Mouse (Mus musculus) MEL (cell line): ENCODE measurements around the gene Gm28374. TPM values are rescaled to one million over a fixed set of nuclear protein-coding genes. Genes with fewer than 3 reads are reported as not detected.
A peak's percentile ranks its signal among the peaks of the same experiment; 100 is the strongest.

ENCODE experiments used
- DNase-seq: peaks from one replicate; pipeline ENCODE4 v3.0.0; 2011; ENCODE audit warnings: low read depth, low spot score
- H3K27ac ChIP-seq: 2 replicates; pipeline ENCODE4 v1.5.1; 2012; ENCODE audit warnings: low read depth, mild to moderate bottlenecking, control low read depth, low read length, moderate library complexity; ENCODE audit not compliant: control insufficient read depth
- H3K27me3 ChIP-seq, 2 experiments: fragments of 150-350 bp in 1 of 2; sonication (generic) in 1 of 2; 2 replicates each; pipeline ENCODE4 v1.6.1; 2012; ENCODE audit warnings: low read length in 2 of 2, mild to moderate bottlenecking in 2 of 2, improper control_type of control experiment in 1 of 2, moderate library complexity in 1 of 2; ENCODE audit not compliant: insufficient read depth in 2 of 2, control insufficient read depth in 1 of 2
- H3K36me3 ChIP-seq, 2 experiments: 2 replicates each; pipeline ENCODE4 v1.6.1; 2012 to 2014; ENCODE audit warnings: low read length in 2 of 2, improper control_type of control experiment in 1 of 2, inconsistent platforms in 1 of 2, mild to moderate bottlenecking in 1 of 2; ENCODE audit not compliant: insufficient read depth in 2 of 2, control insufficient read depth in 1 of 2
- H3K4me1 ChIP-seq, 2 experiments: fragments of 150-350 bp in 1 of 2; sonication (generic) in 1 of 2; 2 replicates each; pipeline ENCODE4 v1.6.1; 2012; ENCODE audit warnings: low read length in 2 of 2, improper control_type of control experiment in 1 of 2, mild to moderate bottlenecking in 1 of 2; ENCODE audit not compliant: insufficient read depth in 2 of 2, control insufficient read depth in 1 of 2
- H3K4me3 ChIP-seq, 2 experiments: fragments of 150-350 bp in 1 of 2; sonication (generic) in 1 of 2; 2 replicates each; pipeline ENCODE4 v1.5.1; 2012; ENCODE audit warnings: low read depth in 2 of 2, low read length in 2 of 2, mild to moderate bottlenecking in 2 of 2, moderate library complexity in 2 of 2, control low read depth in 1 of 2, improper control_type of control experiment in 1 of 2; ENCODE audit not compliant: control insufficient read depth in 1 of 2, insufficient read depth in 1 of 2
- H3K79me2 ChIP-seq: 2 replicates; pipeline ENCODE4 v1.6.1; 2012; ENCODE audit warnings: mild to moderate bottlenecking, low read length, moderate library complexity; ENCODE audit not compliant: control insufficient read depth, poor library complexity, insufficient read depth
- H3K9ac ChIP-seq: 2 replicates; pipeline ENCODE4 v1.6.1; 2012; ENCODE audit warnings: low read depth, mild to moderate bottlenecking, control low read depth, low read length, moderate library complexity; ENCODE audit not compliant: control insufficient read depth, poor library complexity, severe bottlenecking
- H3K9me3 ChIP-seq: fragments of 150-350 bp; sonication (generic); replicated peaks from 2 replicates; pipeline ENCODE4 v1.6.1; 2012; ENCODE audit warnings: mild to moderate bottlenecking, low read length, improper control_type of control experiment, moderate library complexity; ENCODE audit not compliant: insufficient read depth
- HCFC1 ChIP-seq: IDR thresholded peaks from 2 replicates; pipeline ENCODE4 v1.6.1; 2012; ENCODE audit warnings: low read depth, mild to moderate bottlenecking, inconsistent platforms, low read length, improper control_type of control experiment, moderate library complexity
- KAT2A ChIP-seq: conservative IDR thresholded peaks from 2 replicates; pipeline ENCODE4 v1.6.1; 2012; ENCODE audit warnings: low read depth, low read length, improper control_type of control experiment, inconsistent platforms
- MAX ChIP-seq: IDR thresholded peaks from 2 replicates; pipeline ENCODE4 v1.6.1; 2011; ENCODE audit warnings: low read length, improper control_type of control experiment
- MEF2A ChIP-seq: IDR thresholded peaks from 2 replicates; pipeline ENCODE4 v1.6.1; 2014; ENCODE audit warnings: low read depth, mild to moderate bottlenecking, inconsistent platforms, low read length, improper control_type of control experiment; ENCODE audit not compliant: poor library complexity, insufficient replicate concordance, severe bottlenecking; ENCODE audit errors: extremely low read depth
- MYB ChIP-seq: IDR thresholded peaks from 2 replicates; pipeline ENCODE4 v1.6.1; 2011; ENCODE audit warnings: mild to moderate bottlenecking, low read depth, low read length, improper control_type of control experiment
- POLR2AphosphoS2 ChIP-seq: IDR thresholded peaks from 2 replicates; pipeline ENCODE4 v1.6.1; 2011; ENCODE audit warnings: low read length, improper control_type of control experiment
- SIN3A ChIP-seq: IDR thresholded peaks from 2 replicates; pipeline ENCODE4 v1.6.1; 2012; ENCODE audit warnings: low read length, improper control_type of control experiment, inconsistent platforms
- TCF12 ChIP-seq: IDR thresholded peaks from 2 replicates; pipeline ENCODE4 v1.6.1; 2014; ENCODE audit warnings: low read depth, mild to moderate bottlenecking, inconsistent platforms, low read length, improper control_type of control experiment, moderate library complexity
- UBTF ChIP-seq: IDR thresholded peaks from 2 replicates; pipeline ENCODE4 v1.6.1; 2012; ENCODE audit warnings: low read depth, mild to moderate bottlenecking, inconsistent platforms, low read length, improper control_type of control experiment, moderate library complexity, borderline replicate concordance; ENCODE audit not compliant: insufficient read depth
- USF1 ChIP-seq: IDR thresholded peaks from 2 replicates; pipeline ENCODE4 v1.6.1; 2014; ENCODE audit warnings: low read depth, mild to moderate bottlenecking, inconsistent platforms, low read length, improper control_type of control experiment, moderate library complexity
- USF2 ChIP-seq, 2 experiments: IDR thresholded peaks; 2 replicates each; pipeline ENCODE4 v1.6.1; 2011 to 2012; ENCODE audit warnings: improper control_type of control experiment in 2 of 2, low read length in 2 of 2, borderline replicate concordance in 1 of 2, inconsistent platforms in 1 of 2, low read depth in 1 of 2, mild to moderate bottlenecking in 1 of 2; ENCODE audit not compliant: insufficient read depth in 1 of 2
- ZMIZ1 ChIP-seq: IDR thresholded peaks from 2 replicates; pipeline ENCODE4 v1.6.1; 2012; ENCODE audit warnings: low read depth, mild to moderate bottlenecking, inconsistent platforms, low read length, improper control_type of control experiment, moderate library complexity
- ZNF384 ChIP-seq: IDR thresholded peaks from 2 replicates; pipeline ENCODE4 v1.6.1; 2012; ENCODE audit warnings: low read depth, mild to moderate bottlenecking, inconsistent platforms, low read length, improper control_type of control experiment
- polyA plus RNA-seq, 2 experiments: library from polyadenylated mRNA; stranded (reverse) in 1 of 2; unstranded in 1 of 2; fragments of >175 nt in 1 of 2; fragments of >200 nt in 1 of 2; gene quantifications; 2 replicates each; pipeline versions ENCODE4 v1.2.1 to v1.2.4; 2012; ENCODE audit warnings: low replicate concordance in 2 of 2, low read depth in 1 of 2; ENCODE audit not compliant: insufficient read length in 2 of 2, insufficient read depth in 1 of 2, missing spikeins in 1 of 2
- total RNA-seq: library from RNA; depleted of rRNA; stranded (reverse); fragments of 300-350 nt; gene quantifications from 2 replicates; pipeline ENCODE4 v1.2.3, GENCODE M21; 2012

The Gm28374 gene
- total and polyA plus RNA-seq, 3 experiments, result 0.42 to 0.46 TPM; not detected in 1

DNA sequence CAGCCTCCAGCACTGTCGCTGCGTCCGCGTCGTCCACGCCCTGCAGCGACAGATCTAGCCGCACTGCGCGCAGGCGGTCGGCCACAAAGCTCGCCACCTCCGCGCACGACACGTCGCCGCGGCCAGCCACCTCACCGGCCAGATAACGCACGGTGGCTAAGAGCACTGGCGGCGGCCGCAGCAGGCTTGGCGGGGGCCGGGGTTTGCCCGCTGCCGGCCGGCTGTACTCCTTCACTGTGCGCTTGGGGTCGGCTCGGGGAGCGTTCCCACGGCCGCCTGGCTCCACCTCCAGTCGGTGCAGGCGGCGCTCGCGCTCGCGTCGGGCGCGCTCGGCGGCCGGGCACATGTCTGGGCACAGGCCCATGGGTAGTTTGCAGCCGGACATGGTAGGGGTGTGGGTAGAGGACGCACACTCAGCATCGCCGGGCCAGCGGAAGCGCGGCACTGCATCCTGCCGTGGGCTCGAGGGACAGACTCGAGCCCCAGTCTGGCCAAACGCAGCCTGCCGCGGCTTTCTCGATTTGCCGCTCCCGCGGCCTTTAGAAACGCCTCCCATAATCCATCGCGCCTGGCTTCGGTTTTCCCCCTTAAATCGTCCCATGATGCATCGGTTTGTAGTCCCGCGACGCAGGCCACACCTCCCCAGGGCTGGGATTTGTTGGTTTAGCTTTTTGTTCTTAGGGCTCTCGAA is 36.1 kb upstream of the Gm28374 start, which contains the start of gene Sac3d1 (continued):
- TF ChIP-seq KAT2A (peak; percentile 73; the same call in 1 of the 2 replicates), USF1 (peak; percentile 36), ZNF384 (no peak)

- peak overlapping the region; percentile 74 to 91 for H3K4me3 ChIP-seq
- H3K9ac ChIP-seq, result peak overlapping the region; percentile 88
- TF ChIP-seq MEF2A (no peak), MAX (0 out of 2 replicates have a peak, but pooled peaks have one; percentile 16), USF2 (IDR thresholded peaks at IDR 0.05; ENCODE audit: borderline replicate concordance in 1 of 2, insufficient read depth in 1 of 2, low read depth in 1 of 2, low read length in 2 of 2) (no peak), MYB (no peak), TCF12 (0 out of 2 replicates have a peak, but pooled peaks have one; percentile 10), HCFC1 (no peak), POLR2AphosphoS2 (no peak), ZMIZ1 (no peak; the same call in 1 of the 2 replicates), SIN3A (0 out of 2 replicates have a peak, but pooled peaks have one; percentile 36)
- H3K9me3 ChIP-seq, result no peaks in the 10 kb centered on the region
- peak overlapping the region; percentile 88 for H3K27ac ChIP-seq
- peaks cover 2 to 10% of the 10 kb centered on the region in 2 experiments; a peak in 2 of 4 replicates for H3K4me1 ChIP-seq
- H3K79me2 ChIP-seq, result peaks cover 22% of the 10 kb centered on the region
- DNase-seq, result peak; percentile 53
- H3K27me3 ChIP-seq, result no peaks in the 10 kb centered on the region
- peaks cover 0 to 10% of the 10 kb centered on the region in 2 experiments; a peak in 2 of 4 replicates for H3K36me3 ChIP-seq
These were observed 35.4 kb upstream of the Gm28374 start for GRCm38 (mm10) chr19:6117346-6117985.

- TF ChIP-seq UBTF, result no peak
- TF ChIP-seq MEF2A, result no peak
- no peaks in the 10 kb centered on the region for H3K9me3 ChIP-seq
- peak overlapping the region; percentile 88 for H3K9ac ChIP-seq
- H3K4me1 ChIP-seq, result peaks cover 2 to 10% of the 10 kb centered on the region in 2 experiments; a peak in 2 of 4 replicates
- H3K27me3 ChIP-seq, result no peaks in the 10 kb centered on the region
- peak overlapping the region; percentile 74 to 91; a peak in 1 of 4 replicates for H3K4me3 ChIP-seq
- no peak overlapping the region for H3K27ac ChIP-seq
- H3K36me3 ChIP-seq, result peaks cover 0 to 10% of the 10 kb centered on the region in 2 experiments; a peak in 2 of 4 replicates
- no peak for DNase-seq
- peaks cover 22% of the 10 kb centered on the region for H3K79me2 ChIP-seq
These were observed 34.2 kb upstream of the Gm28374 start for GRCm38 (mm10) chr19:6116113-6116850.
